8 mouse cellular contexts compared by ENCODE assay signal in genomic region chr4:127243953-127244352, GRCm38 (mm10). TPM values are rescaled to one million over a fixed set of nuclear protein-coding genes. Genes with fewer than 3 reads are reported as not detected.
DNase-seq lines count a peak whose midpoint lies in the region; ATAC-seq lines count a peak whose summit lies in the region.

No protein-coding gene starts in this region.

- H3K36me3 ChIP-seq in neural tube, embryonic 11.5 days (ENCODE audit: control insufficient read depth, insufficient read depth, low read length) = no peaks in the 10 kb centered on the region
- peaks cover 27% of the 10 kb centered on the region for H3K36me3 ChIP-seq in embryonic facial prominence, embryonic 10.5 days (replicated peaks)
- H3K36me3 ChIP-seq in intestine, embryonic 14.5 days (ENCODE audit: control insufficient read depth, insufficient read depth, low read length) = peaks cover 22% of the 10 kb centered on the region
- H3K36me3 ChIP-seq in midbrain, embryonic 16.5 days (ENCODE audit: control insufficient read depth, insufficient read depth, low read length) = 0 out of 2 replicates have a peak, but pooled peaks cover 4% of the 10 kb centered on the region

- no peak overlapping the region for H3K27ac ChIP-seq in neural tube, embryonic 11.5 days (ENCODE audit: low read depth, low read length)
- peak overlapping the region; percentile 86 for H3K27ac ChIP-seq in embryonic facial prominence, embryonic 10.5 days (replicated peaks)
- H3K27ac ChIP-seq in intestine, embryonic 14.5 days (ENCODE audit: low read depth) = peak overlapping the region; percentile 35; the same call in 1 of the 2 replicates
- H3K27ac ChIP-seq in midbrain, embryonic 16.5 days (ENCODE audit: low read length) = peak overlapping the region; percentile 60; the same call in 1 of the 2 replicates

- peaks cover 8% of the 10 kb centered on the region for H3K4me1 ChIP-seq in neural tube, embryonic 11.5 days (ENCODE audit: control insufficient read depth, insufficient read depth, low read length)
- peaks cover 17% of the 10 kb centered on the region for H3K4me1 ChIP-seq in embryonic facial prominence, embryonic 10.5 days
- peaks cover 6% of the 10 kb centered on the region for H3K4me1 ChIP-seq in intestine, embryonic 14.5 days (replicated peaks; ENCODE audit: control insufficient read depth, insufficient read depth, low read length)
- H3K4me1 ChIP-seq in midbrain, embryonic 16.5 days (ENCODE audit: control insufficient read depth, insufficient read depth, low read length) = peaks cover 7% of the 10 kb centered on the region

- peak overlapping the region; percentile 82 for H3K9ac ChIP-seq in neural tube, embryonic 11.5 days (ENCODE audit: low read length)
- H3K9ac ChIP-seq in intestine, embryonic 14.5 days (ENCODE audit: low read length) = peak overlapping the region; percentile 93
- peak overlapping the region; percentile 82 for H3K9ac ChIP-seq in midbrain, embryonic 16.5 days (ENCODE audit: low read depth, low read length)

- intact Hi-C loops in left cerebral cortex, postnatal 10 days (cut with DNase I) = loop anchor here (5.0 to 10.0 kb wide), 2 partner anchors 167 to 689 kb away; partner anchors contain the start of genes Clspn and Zmym6

- H3K27me3 ChIP-seq in neural tube, embryonic 11.5 days (ENCODE audit: control insufficient read depth, insufficient read depth, low read length) = no peaks in the 10 kb centered on the region
- H3K27me3 ChIP-seq in embryonic facial prominence, embryonic 10.5 days (replicated peaks; ENCODE audit: low read depth, poor library complexity, severe bottlenecking) = 0 out of 2 replicates have a peak, but pooled peaks cover 3% of the 10 kb centered on the region
- 0 out of 2 replicates have a peak, but pooled peaks cover 3% of the 10 kb centered on the region for H3K27me3 ChIP-seq in intestine, embryonic 14.5 days (replicated peaks; ENCODE audit: control insufficient read depth, insufficient read depth, low read length)
- H3K27me3 ChIP-seq in midbrain, embryonic 16.5 days (ENCODE audit: control insufficient read depth, insufficient read depth, low read depth, low read length) = no peaks in the 10 kb centered on the region

- DNase-seq in neural tube, embryonic 11.5 days (ENCODE audit: low spot score) = no peak
- DNase-seq in neural tube, embryonic 10.5 days (ENCODE audit: extremely low spot score, low spot score) = no peak
- no peak for DNase-seq in embryonic facial prominence, embryonic 10.5 days (ENCODE audit: low spot score)
- no peak for DNase-seq in intestine, embryonic 14.5 days (ENCODE audit: low spot score)
- DNase-seq in left cerebral cortex, postnatal 10 days (ENCODE audit: extremely low spot score in 1 of 2, low spot score in 2 of 2) = no peak
- DNase-seq in layer of hippocampus, adult 9-11 months = no peak

- peak; percentile 70 for ATAC-seq in neural tube, embryonic 11.5 days (ENCODE audit: insufficient read depth, low FRiP score, low TSS enrichment)
- no peak; the same call in 1 of the 2 replicates for ATAC-seq in intestine, embryonic 14.5 days (replicated peaks; ENCODE audit: low FRiP score, low TSS enrichment, low read depth)
- ATAC-seq in midbrain, embryonic 16.5 days = peak; percentile 73
- ATAC-seq in activated CD4-positive, CD25-positive, alpha-beta regulatory T cell, adult 4 months = no peak

- no peaks in the 10 kb centered on the region for H3K9me3 ChIP-seq in neural tube, embryonic 11.5 days (ENCODE audit: control insufficient read depth, low read length)
- no peaks in the 10 kb centered on the region for H3K9me3 ChIP-seq in embryonic facial prominence, embryonic 10.5 days
- no peaks in the 10 kb centered on the region for H3K9me3 ChIP-seq in intestine, embryonic 14.5 days (ENCODE audit: control insufficient read depth, low read length)
- no peaks in the 10 kb centered on the region for H3K9me3 ChIP-seq in midbrain, embryonic 16.5 days (replicated peaks; ENCODE audit: control insufficient read depth, low read length, poor library complexity, severe bottlenecking)

- peak overlapping the region; percentile 79 for H3K4me3 ChIP-seq in neural tube, embryonic 11.5 days (ENCODE audit: low read depth, low read length)
- H3K4me3 ChIP-seq in embryonic facial prominence, embryonic 10.5 days = peak overlapping the region; percentile 74
- H3K4me3 ChIP-seq in intestine, embryonic 14.5 days (ENCODE audit: low read depth, low read length) = peak overlapping the region; percentile 100
- peak overlapping the region; percentile 80 for H3K4me3 ChIP-seq in midbrain, embryonic 16.5 days (ENCODE audit: low read depth, low read length)

- under 1% methylated on average over 26 of the region's 26 CpGs for WGBS in neural tube, embryonic 11.5 days
- WGBS in embryonic facial prominence, embryonic 10.5 days = under 1% methylated on average over 26 of the region's 26 CpGs
- WGBS in intestine, embryonic 14.5 days = under 1% methylated on average over 26 of the region's 26 CpGs
- under 1% methylated on average over 26 of the region's 26 CpGs for WGBS in midbrain, embryonic 16.5 days

- H3K4me2 ChIP-seq in neural tube, embryonic 11.5 days (ENCODE audit: low read depth) = peak overlapping the region; percentile 95
- H3K4me2 ChIP-seq in intestine, embryonic 14.5 days (ENCODE audit: low read length) = peak overlapping the region; percentile 83
- peak overlapping the region; percentile 97 for H3K4me2 ChIP-seq in midbrain, embryonic 16.5 days (ENCODE audit: low read length)

RNA-seq across cellular contexts. Expression of gene Smim12, which starts 0.4 kb away (rescaled TPM):
- 57.0 and 58.6 TPM in 2 replicates for polyA plus RNA-seq in neural tube, embryonic 11.5 days (2014; fragmentation: Nextera tagmentation; extraction: Ambion mirVana)
- polyA plus RNA-seq in embryonic facial prominence, embryonic 10.5 days (2016; fragmentation: Nextera tagmentation; extraction: Ambion mirVana) = 73.7 and 80.0 TPM in 2 replicates
- 60.3 and 61.9 TPM in 2 replicates for polyA plus RNA-seq in intestine, embryonic 14.5 days (2014; fragmentation: Nextera tagmentation; extraction: Ambion mirVana)
- polyA plus RNA-seq in midbrain, embryonic 16.5 days (2015; fragmentation: Nextera tagmentation; extraction: Ambion mirVana) = 42.0 and 44.8 TPM in 2 replicates
- 10 to 100 TPM; 40.5 to 42.9 TPM for total RNA-seq in left cerebral cortex, postnatal 10 days (2021)
- polyA plus RNA-seq in activated CD4-positive, CD25-positive, alpha-beta regulatory T cell, adult 4 months (2017; shearing (Covaris generic)) = 10 to 100 TPM; 42.1 to 43.4 TPM

Comparison
In these comparisons a context has a peak if more than half of its experiments do, and no peak if none do; other contexts are left out.
1. ATAC-seq: peak in neural tube, embryonic 11.5 days (single experiment) and midbrain, embryonic 16.5 days (single experiment); none in intestine, embryonic 14.5 days (single experiment) and activated CD4-positive, CD25-positive, alpha-beta regulatory T cell, adult 4 months (single experiment).
2. Peak in every context shown above with its lines, with median percentiles within 50 percentile points of each other: H3K4me2 ChIP-seq, H3K4me3 ChIP-seq and H3K9ac ChIP-seq.